Mouse (Mus musculus) heart, embryonic 13.5 days (tissue): ENCODE data around the gene Gpi1. TPM values are rescaled to one million over a fixed set of nuclear protein-coding genes. Genes with fewer than 3 reads are reported as not detected.
"Not testable (repeated sequence)": the region's sequence is repeated elsewhere in the genome, so short reads cannot be mapped to it uniquely, and the experiment has no call there.

ENCODE experiments used
- ATAC-seq: fragments of 200-750 bp; cut with Nextera tagmentation; 2 replicates; pipeline ENCODE4 v1.8.0; 2017; ENCODE audit warnings: moderate TSS enrichment; ENCODE audit not compliant: insufficient number of reproducible peaks, low FRiP score, low TSS enrichment; ENCODE audit errors: extremely low read depth
- H3K27ac ChIP-seq: fragments of 300-500 bp; sonication (generic); replicated peaks from 2 replicates; pipeline ENCODE4 v1.5.1; 2015; ENCODE audit warnings: moderate library complexity, mild to moderate bottlenecking, inconsistent platforms
- H3K27me3 ChIP-seq: fragments of 300-500 bp; sonication (generic); replicated peaks from 2 replicates; pipeline ENCODE4 v1.6.1; 2015; ENCODE audit warnings: mild to moderate bottlenecking, inconsistent platforms
- H3K36me3 ChIP-seq: fragments of 300-500 bp; sonication (generic); 2 replicates; pipeline ENCODE4 v1.6.1; 2015; ENCODE audit warnings: mild to moderate bottlenecking, inconsistent platforms
- H3K4me1 ChIP-seq: fragments of 300-500 bp; sonication (generic); 2 replicates; pipeline ENCODE4 v1.6.1; 2015; ENCODE audit warnings: inconsistent platforms
- H3K4me2 ChIP-seq: fragments of 300-500 bp; sonication (generic); 2 replicates; pipeline ENCODE4 v1.6.1; 2015; ENCODE audit warnings: inconsistent platforms, mild to moderate bottlenecking, moderate library complexity
- H3K4me3 ChIP-seq: fragments of 300-500 bp; sonication (generic); 2 replicates; pipeline ENCODE4 v1.5.1; 2015; ENCODE audit warnings: moderate library complexity, mild to moderate bottlenecking, inconsistent platforms
- H3K9ac ChIP-seq: fragments of 300-500 bp; sonication (generic); 2 replicates; pipeline ENCODE4 v1.6.1; 2015; ENCODE audit warnings: inconsistent platforms, mild to moderate bottlenecking, moderate library complexity
- H3K9me3 ChIP-seq: fragments of 300-500 bp; sonication (generic); 2 replicates; pipeline ENCODE4 v1.6.1; 2016; ENCODE audit warnings: inconsistent platforms
- WGBS: fragments of 180-500 bp; shearing (Covaris S2); methylation state at CpG from one replicate; pipeline ENCODE4 v1.1.7; 2015; ENCODE audit warnings: mixed read lengths; 5-methylcytosine and 5-hydroxymethylcytosine counted together
- polyA plus RNA-seq: library from polyadenylated mRNA; unstranded; fragments of >200 nt; fragmentation: Nextera tagmentation; extraction: Ambion mirVana; gene quantifications from 2 replicates; pipeline ENCODE4 v1.2.1, GENCODE M21; 2015

The Gpi1 gene
- polyA plus RNA-seq, 1 experiment from 2014 or later: 702 TPM

DNA sequence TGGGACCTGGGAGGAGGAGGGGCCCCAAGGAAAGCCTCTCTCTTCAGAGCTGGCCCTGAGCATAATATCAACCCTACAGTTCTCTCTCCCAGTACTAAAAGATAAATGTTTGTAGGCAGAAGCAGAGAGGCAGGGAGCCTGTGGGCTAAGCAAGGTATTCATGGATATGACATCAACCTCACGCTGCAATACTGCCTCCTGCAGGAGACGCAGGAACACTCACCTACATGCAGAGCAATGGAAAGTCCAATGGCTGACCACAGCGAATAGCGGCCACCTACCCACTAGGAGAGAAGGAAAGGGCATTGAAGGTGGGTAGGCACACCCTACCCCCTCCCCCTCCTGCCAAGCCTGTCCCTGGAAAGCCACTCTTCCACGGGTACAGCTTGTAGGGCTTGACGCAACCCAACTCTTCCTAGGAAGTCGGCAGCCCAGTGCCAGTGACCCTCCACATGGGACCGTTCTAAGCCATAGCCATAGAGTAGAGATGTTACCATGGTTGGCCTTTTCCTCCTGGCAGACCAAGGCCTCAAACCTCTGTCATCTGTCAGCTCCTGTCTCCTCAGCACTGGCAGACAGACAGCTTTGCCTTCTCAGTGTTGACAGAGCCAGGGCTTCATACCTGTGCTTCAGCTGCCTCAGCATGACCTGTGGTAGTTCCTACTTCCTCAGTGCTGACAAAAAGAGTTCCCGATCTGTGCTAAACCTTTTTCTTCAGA lies 21.9 kb downstream of the Gpi1 start:
- H3K27ac ChIP-seq: no peak overlapping the region
- H3K9ac ChIP-seq: no peak overlapping the region
- no peak overlapping the region for H3K4me3 ChIP-seq
- no peak for ATAC-seq
- 86% methylated on average over 9 of the region's 9 CpGs for WGBS
- H3K4me1 ChIP-seq: 0 out of 2 replicates have a peak, but pooled peaks cover 4% of the 10 kb centered on the region
- H3K27me3 ChIP-seq: no peaks in the 10 kb centered on the region
- H3K36me3 ChIP-seq: peaks cover 100% of the 10 kb centered on the region
- H3K9me3 ChIP-seq: no peaks in the 10 kb centered on the region
- no peak overlapping the region for H3K4me2 ChIP-seq

DNA sequence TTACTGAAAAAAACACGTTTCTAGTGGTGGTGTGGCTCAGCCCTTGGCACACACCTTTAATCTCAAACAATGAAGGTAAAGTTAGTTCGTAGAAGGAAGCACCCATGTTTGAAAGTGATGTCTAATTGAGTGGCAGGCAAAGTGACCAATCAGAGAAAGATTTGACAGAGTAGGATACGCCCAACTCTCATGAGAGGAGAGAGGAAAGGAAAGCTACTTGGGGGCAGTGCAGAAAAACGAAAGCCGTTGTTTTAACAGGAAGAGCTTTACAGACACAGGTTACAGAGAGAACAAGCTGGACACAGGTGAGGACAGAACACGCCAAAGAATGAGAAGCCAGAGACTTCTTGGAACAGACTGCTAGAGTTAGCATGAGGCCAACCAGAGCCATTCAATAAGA lies 23.8 kb downstream of the Gpi1 start:
- H3K4me1 ChIP-seq: 0 out of 2 replicates have a peak, but pooled peaks cover 4% of the 10 kb centered on the region
- H3K4me3 ChIP-seq: no peak overlapping the region
- no peak overlapping the region for H3K9ac ChIP-seq
- ATAC-seq: no peak
- H3K4me2 ChIP-seq: no peak overlapping the region
- H3K9me3 ChIP-seq: no peaks in the 10 kb centered on the region
- 88% methylated on average over 6 of the region's 6 CpGs for WGBS
- H3K27ac ChIP-seq: no peak overlapping the region
- H3K27me3 ChIP-seq: no peaks in the 10 kb centered on the region
- peaks cover 100% of the 10 kb centered on the region for H3K36me3 ChIP-seq

DNA sequence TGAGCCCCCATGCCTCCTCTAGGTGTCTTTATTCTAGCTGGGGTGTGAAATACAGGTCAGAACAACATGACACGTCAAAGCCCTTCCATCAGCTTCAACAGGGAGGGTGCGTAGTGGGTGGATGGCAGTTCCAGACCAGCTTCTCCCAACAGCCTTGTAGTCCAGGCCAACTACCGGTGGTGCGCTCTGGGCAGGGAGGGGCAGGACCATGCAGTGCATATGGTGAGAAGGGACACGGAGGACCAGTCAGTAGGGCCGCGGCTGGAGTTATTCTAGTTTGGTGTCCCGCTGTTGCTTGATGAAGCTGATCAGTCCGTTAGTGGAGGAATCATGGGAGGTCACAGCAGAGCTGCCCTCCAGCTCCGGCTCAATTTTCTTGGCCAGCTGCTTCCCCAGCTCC lies 28.0 kb downstream of the Gpi1 start:
- WGBS: 92% methylated on average over 10 of the region's 10 CpGs
- not testable (repeated sequence) for H3K4me3 ChIP-seq, ATAC-seq, H3K27me3 ChIP-seq, H3K4me2 ChIP-seq, H3K9ac ChIP-seq, H3K27ac ChIP-seq, H3K9me3 ChIP-seq, H3K4me1 ChIP-seq
- peaks cover 69% of the 10 kb centered on the region for H3K36me3 ChIP-seq

DNA sequence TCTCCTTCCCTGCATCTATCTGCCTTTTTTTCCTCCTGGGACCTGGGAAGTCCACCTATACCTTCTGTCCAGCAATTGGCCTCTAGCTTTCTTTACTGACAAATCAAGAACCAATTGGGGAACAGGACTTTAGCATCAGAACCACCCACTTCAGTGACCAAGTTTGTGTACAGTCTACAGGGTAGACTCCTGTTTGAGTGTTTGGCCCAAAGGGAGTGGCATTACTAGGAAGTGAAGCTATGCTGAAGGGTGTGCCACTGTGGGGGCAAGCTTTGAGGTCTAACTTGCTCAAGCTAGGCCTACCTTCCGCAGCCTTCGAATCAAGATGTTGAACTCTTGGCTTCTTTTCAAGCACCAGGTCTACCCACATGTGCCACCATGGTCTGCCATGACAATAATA lies 29.3 kb downstream of the Gpi1 start:
- 97% methylated on average over 2 of the region's 2 CpGs for WGBS
- no peak overlapping the region for H3K4me2 ChIP-seq
- no peak overlapping the region for H3K9ac ChIP-seq
- no peak overlapping the region for H3K4me3 ChIP-seq
- H3K27ac ChIP-seq: no peak overlapping the region
- H3K9me3 ChIP-seq: peaks cover 4% of the 10 kb centered on the region; the same call in 1 of the 2 replicates
- no peaks in the 10 kb centered on the region for H3K27me3 ChIP-seq
- ATAC-seq: no peak
- peaks cover 3% of the 10 kb centered on the region for H3K4me1 ChIP-seq
- H3K36me3 ChIP-seq: peaks cover 56% of the 10 kb centered on the region

DNA sequence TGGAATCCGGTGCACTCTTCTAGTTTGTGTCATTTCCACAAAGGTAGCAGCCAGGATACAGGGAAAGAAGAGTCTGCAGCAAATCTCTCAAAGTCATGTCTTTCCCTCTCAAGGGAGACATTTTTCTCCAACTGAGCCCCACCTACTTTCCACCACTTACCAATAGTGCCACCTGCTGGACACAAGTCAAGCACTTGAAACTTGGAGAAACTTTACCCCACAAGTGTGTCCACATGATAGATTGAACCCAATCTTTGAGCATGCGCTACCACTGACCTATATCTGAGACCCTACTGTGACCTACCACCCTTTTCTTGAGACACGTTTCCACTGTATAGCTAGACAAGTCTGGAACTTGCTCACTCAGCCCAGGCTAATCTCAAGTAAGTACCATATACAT lies 31.8 kb downstream of the Gpi1 start:
- H3K4me3 ChIP-seq: no peak overlapping the region
- 37% methylated on average over 3 of the region's 3 CpGs for WGBS
- H3K4me1 ChIP-seq: peaks cover 11% of the 10 kb centered on the region
- H3K4me2 ChIP-seq: no peak overlapping the region
- peaks cover 4% of the 10 kb centered on the region; the same call in 1 of the 2 replicates for H3K9me3 ChIP-seq
- no peaks in the 10 kb centered on the region for H3K27me3 ChIP-seq
- ATAC-seq: no peak
- no peak overlapping the region for H3K9ac ChIP-seq
- peaks cover 41% of the 10 kb centered on the region for H3K36me3 ChIP-seq
- H3K27ac ChIP-seq: no peak overlapping the region

GRCm38 (mm10) chr7:34196132-34197128 lies 33.7 kb downstream of the Gpi1 start, which contains the start of gene Pdcd2l:
Pdcd2l (minus strand) TSS chr7:34196661.
- 2% methylated on average over 70 of the region's 70 CpGs for WGBS

DNA sequence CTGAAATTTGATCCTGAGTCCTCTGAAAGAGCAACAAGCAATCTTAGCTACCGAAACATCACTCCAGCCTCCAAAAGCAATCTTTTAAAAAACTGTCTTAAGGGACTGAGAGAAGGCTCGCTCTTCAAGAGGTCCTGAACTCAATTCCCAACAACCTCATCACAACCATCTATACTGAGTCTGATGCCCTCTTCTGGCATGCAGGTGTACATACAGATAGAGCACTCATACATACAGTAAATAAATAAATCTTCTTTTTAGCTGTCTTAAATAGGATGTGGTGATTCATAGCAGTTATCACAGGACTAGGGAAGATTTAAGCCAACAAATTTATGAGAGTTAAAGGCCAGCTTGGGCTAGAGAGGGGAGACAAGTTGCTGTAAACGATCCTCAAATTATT lies 34.5 kb downstream of the Gpi1 start:
- peaks cover 36% of the 10 kb centered on the region for H3K36me3 ChIP-seq
- 46% methylated on average over 3 of the region's 3 CpGs for WGBS
- ATAC-seq: no peak
- peak overlapping the region; percentile 90 for H3K9ac ChIP-seq
- H3K4me3 ChIP-seq: peak overlapping the region; percentile 87
- H3K9me3 ChIP-seq: peaks cover 1% of the 10 kb centered on the region; the same call in 1 of the 2 replicates
- peak overlapping the region; percentile 71; the same call in 1 of the 2 replicates for H3K27ac ChIP-seq
- peaks cover 8% of the 10 kb centered on the region for H3K4me1 ChIP-seq
- H3K27me3 ChIP-seq: no peaks in the 10 kb centered on the region
- peak overlapping the region; percentile 84 for H3K4me2 ChIP-seq

More at GRCm38 (mm10) chr7:34196132-34197128, 33.7 kb downstream of the Gpi1 start, which contains the start of gene Pdcd2l:
- Histone ChIP-seq H3K4me3 (peak within 1 kb of the TSS; percentile 87), H3K36me3 (peaks cover 40% of the 10 kb centered on the region), H3K9ac (peak within 1 kb of the TSS; percentile 90), H3K27me3 (no peaks in the 10 kb centered on the region), H3K27ac (peak within 1 kb of the TSS; percentile 71), H3K9me3 (peaks cover 4% of the 10 kb centered on the region; the same call in 1 of the 2 replicates), H3K4me2 (peak within 1 kb of the TSS; percentile 84), H3K4me1 (peaks cover 11% of the 10 kb centered on the region)
- peak; percentile 86 for ATAC-seq

- Histone ChIP-seq H3K27me3 (no peaks in the 10 kb centered on the region), H3K4me3 (no peak overlapping the region), H3K9me3 (no peaks in the 10 kb centered on the region), H3K36me3 (peaks cover 56% of the 10 kb centered on the region), H3K4me2 (no peak overlapping the region), H3K9ac (no peak overlapping the region), H3K4me1 (peaks cover 8% of the 10 kb centered on the region), H3K27ac (no peak overlapping the region)
- no peak for ATAC-seq
- 85% methylated on average over 6 of the region's 6 CpGs for WGBS
These were observed 37.3 kb downstream of the Gpi1 start for GRCm38 (mm10) chr7:34192825-34193224.

GRCm38 (mm10) chr7:34189376-34189989 lies 40.7 kb downstream of the Gpi1 start:
- Histone ChIP-seq H3K4me1 (no peaks in the 10 kb centered on the region), H3K9me3 (no peaks in the 10 kb centered on the region), H3K4me2 (no peak overlapping the region), H3K27me3 (no peaks in the 10 kb centered on the region), H3K4me3 (no peak overlapping the region), H3K27ac (no peak overlapping the region), H3K9ac (no peak overlapping the region), H3K36me3 (peaks cover 87% of the 10 kb centered on the region)
- no peak for ATAC-seq
- 87% methylated on average over 12 of the region's 12 CpGs for WGBS

- peaks cover 56% of the 10 kb centered on the region for H3K36me3 ChIP-seq
These were observed 46.3 kb downstream of the Gpi1 start for GRCm38 (mm10) chr7:34183794-34184193.

GRCm38 (mm10) chr7:34183356-34183755 lies 46.8 kb downstream of the Gpi1 start:
- Histone ChIP-seq H3K27me3 (no peaks in the 10 kb centered on the region), H3K4me1 (no peaks in the 10 kb centered on the region), H3K9me3 (no peaks in the 10 kb centered on the region), H3K4me2 (no peak overlapping the region), H3K36me3 (peaks cover 51% of the 10 kb centered on the region), H3K27ac (no peak overlapping the region), H3K4me3 (no peak overlapping the region), H3K9ac (no peak overlapping the region)
- ATAC-seq: no peak; the same call in 1 of the 2 replicates
- 84% methylated on average over 13 of the region's 13 CpGs for WGBS

More at GRCm38 (mm10) chr7:34183794-34184193, 46.3 kb downstream of the Gpi1 start:
- Histone ChIP-seq H3K9ac (no peak overlapping the region), H3K9me3 (no peaks in the 10 kb centered on the region), H3K27ac (no peak overlapping the region), H3K4me3 (no peak overlapping the region), H3K4me1 (no peaks in the 10 kb centered on the region), H3K27me3 (no peaks in the 10 kb centered on the region), H3K4me2 (no peak overlapping the region)
- no peak for ATAC-seq
- 68% methylated on average over 3 of the region's 3 CpGs for WGBS
